Mouse (Mus musculus) E14TG2a.4 (cell line): ENCODE data around the gene Nudt3.

Source experiments
- CTCF ChIP-seq: conservative IDR thresholded peaks from 2 replicates; pipeline ENCODE4 v1.5.1; 2014; ENCODE audit warnings: low read length
- NANOG ChIP-seq: IDR thresholded peaks from 2 replicates; pipeline ENCODE4 v1.6.1; 2014; ENCODE audit warnings: borderline replicate concordance, low read length, mixed read lengths
- POU5F1 ChIP-seq: IDR thresholded peaks from 2 replicates; pipeline ENCODE4 v1.6.1; 2014; ENCODE audit warnings: low read length, borderline replicate concordance

- TF ChIP-seq CTCF = peak; percentile 98
- TF ChIP-seq NANOG = no peak
- no peak for TF ChIP-seq POU5F1
Observed at GRCm38 (mm10) chr17:27534718-27535117, 88.6 kb downstream of the Nudt3 start.
